Mouse (Mus musculus) ES-Bruce4 (cell line): ENCODE data around the gene Clec16a.

ENCODE experiments used
- CTCF ChIP-seq: IDR thresholded peaks from one replicate; pipeline ENCODE4 v1.8.1; 2011; ENCODE audit warnings: low read depth, low read length
- EP300 ChIP-seq: IDR thresholded peaks from 2 replicates; pipeline ENCODE4 v1.6.1; 2011; ENCODE audit warnings: low read depth, low read length; ENCODE audit not compliant: insufficient read depth
- POLR2A ChIP-seq: IDR thresholded peaks from one replicate; pipeline ENCODE4 v1.8.1; 2011; ENCODE audit warnings: low read length; ENCODE audit not compliant: insufficient read depth

- TF ChIP-seq CTCF (no peak), POLR2A (no peak), EP300 (no peak)
These were observed 146.6 kb downstream of the Clec16a start for GRCm38 (mm10) chr16:10691705-10692104.
